Mouse (Mus musculus): ENCODE measurements around the gene Dab1. TPM values are rescaled to one million over a fixed set of nuclear protein-coding genes. Genes with fewer than 3 reads are reported as not detected.

The Dab1 gene
- polyA plus RNA-seq, 2 experiments = 0.19 to 0.34 TPM

DNA sequence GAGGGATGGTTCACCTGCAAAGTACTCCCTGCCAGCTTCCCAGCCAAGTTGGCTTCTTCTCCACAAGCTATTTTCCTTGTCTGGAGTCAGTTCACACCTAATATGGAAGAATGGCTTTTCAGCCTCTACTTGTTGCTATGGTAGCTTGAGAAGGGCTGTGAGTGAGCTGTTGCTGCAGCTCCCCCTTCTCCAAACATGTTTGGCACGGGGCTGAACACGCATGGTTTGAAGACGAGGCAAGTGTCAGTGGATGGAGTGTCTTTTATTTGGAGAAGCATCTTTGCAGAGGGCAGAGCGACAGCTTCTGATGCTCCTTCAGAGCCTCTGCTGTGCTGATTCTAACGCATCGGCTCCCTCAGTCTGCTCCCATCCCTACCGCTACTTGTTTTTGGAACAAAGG, 41.3 kb upstream of the Dab1 start:
- 57% methylated on average over 7 of the region's 7 CpGs for WGBS (ENCODE audit: insufficient replicate concordance)
- no peaks in the 10 kb centered on the region for H3K9me3 ChIP-seq (ENCODE audit: control insufficient read depth, low read length)
- H3K4me3 ChIP-seq (ENCODE audit: insufficient read depth in 1 of 2, low read depth in 2 of 2, low read length in 2 of 2) = no peak overlapping the region
- H3K36me3 ChIP-seq (replicated peaks; ENCODE audit: control insufficient read depth, insufficient read depth, low read depth) = no peaks in the 10 kb centered on the region
- TF ChIP-seq EP300 (IDR thresholded peaks at IDR 0.05; ENCODE audit: low read depth) (no peak), CTCF (IDR thresholded peaks at IDR 0.05; ENCODE audit: low read depth) (no peak)
- no peak for DNase-seq (ENCODE audit: low read depth in 3 of 3, low spot score in 3 of 3)
- no peaks in the 10 kb centered on the region for H3K27me3 ChIP-seq (ENCODE audit: control insufficient read depth, insufficient read depth, low read length)
- no peaks in the 10 kb centered on the region for H3K4me1 ChIP-seq (replicated peaks; ENCODE audit: control insufficient read depth in 2 of 2, insufficient read depth in 2 of 2, low read length in 1 of 2)
- no peak overlapping the region for H3K9ac ChIP-seq (replicated peaks)
- H3K27ac ChIP-seq = no peak overlapping the region
- ATAC-seq (ENCODE audit: insufficient read depth) = no peak
- H3K4me2 ChIP-seq (ENCODE audit: low read depth) = no peak overlapping the region

DNA sequence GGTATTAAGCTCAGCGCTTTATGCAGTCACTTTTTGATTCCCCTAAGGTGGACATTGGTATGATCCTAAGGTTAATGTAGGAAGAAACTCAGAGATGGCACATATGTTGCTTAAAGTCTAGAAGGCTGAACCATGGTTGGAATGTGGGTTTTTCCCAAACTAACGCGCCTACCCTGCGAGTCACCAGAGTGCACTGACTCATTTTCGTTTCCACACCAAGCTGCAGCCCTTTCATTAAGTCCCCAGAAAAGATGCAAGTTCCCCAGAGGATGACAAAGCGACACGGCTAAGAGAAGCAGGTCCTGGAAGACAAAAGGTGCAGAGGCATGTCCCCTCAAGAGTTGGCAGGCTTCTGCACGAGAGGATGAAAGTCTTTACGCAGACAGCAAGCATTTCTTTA, 39.1 kb upstream of the Dab1 start:
- DNase-seq (ENCODE audit: low read depth in 3 of 3, low spot score in 3 of 3) (no peak), ATAC-seq (ENCODE audit: insufficient read depth) (no peak)
- Histone ChIP-seq H3K36me3 (replicated peaks; ENCODE audit: control insufficient read depth, insufficient read depth, low read depth) (no peaks in the 10 kb centered on the region), H3K4me1 (replicated peaks; ENCODE audit: control insufficient read depth in 2 of 2, insufficient read depth in 2 of 2, low read length in 1 of 2) (no peaks in the 10 kb centered on the region), H3K4me2 (ENCODE audit: low read depth) (no peak overlapping the region), H3K9me3 (ENCODE audit: control insufficient read depth, low read length) (no peaks in the 10 kb centered on the region), H3K27me3 (ENCODE audit: control insufficient read depth, insufficient read depth, low read length) (no peaks in the 10 kb centered on the region), H3K27ac (no peak overlapping the region), H3K9ac (replicated peaks) (no peak overlapping the region), H3K4me3 (ENCODE audit: insufficient read depth in 1 of 2, low read depth in 2 of 2, low read length in 2 of 2) (no peak overlapping the region)
- 65% methylated on average over 9 of the region's 9 CpGs for WGBS (ENCODE audit: insufficient replicate concordance)
- TF ChIP-seq CTCF (IDR thresholded peaks at IDR 0.05; ENCODE audit: low read depth) (no peak), EP300 (IDR thresholded peaks at IDR 0.05; ENCODE audit: low read depth) (no peak)

DNA sequence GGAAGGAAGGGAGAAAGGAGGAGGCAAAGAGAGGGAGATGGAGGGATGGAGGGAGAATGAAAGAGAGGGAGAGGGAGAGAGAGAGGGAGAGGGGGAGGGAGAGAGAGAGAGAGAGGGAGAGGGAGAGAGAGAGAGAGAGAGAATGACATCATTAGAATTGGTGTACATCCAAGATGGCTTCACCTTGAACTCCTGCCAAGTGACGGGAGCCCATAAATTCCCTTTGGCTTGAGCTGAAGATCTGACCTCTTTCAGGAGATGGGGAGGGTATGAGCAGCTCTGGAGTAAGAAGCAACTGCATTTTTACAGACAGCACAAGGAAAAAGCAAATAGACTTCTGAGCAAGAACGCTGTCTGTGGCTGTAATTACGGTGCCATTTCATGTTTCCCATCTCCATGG, 4.1 kb upstream of the Dab1 start:
- Histone ChIP-seq H3K4me1 (replicated peaks; ENCODE audit: control insufficient read depth in 2 of 2, insufficient read depth in 2 of 2, low read length in 1 of 2) (no peaks in the 10 kb centered on the region), H3K9me3 (ENCODE audit: control insufficient read depth, low read length) (no peaks in the 10 kb centered on the region), H3K27ac (no peak overlapping the region), H3K9ac (replicated peaks) (no peak overlapping the region), H3K4me3 (ENCODE audit: insufficient read depth in 1 of 2, low read depth in 2 of 2, low read length in 2 of 2) (no peak overlapping the region), H3K27me3 (ENCODE audit: control insufficient read depth, insufficient read depth, low read length) (peaks cover 11% of the 10 kb centered on the region), H3K36me3 (replicated peaks; ENCODE audit: control insufficient read depth, insufficient read depth, low read depth) (no peaks in the 10 kb centered on the region), H3K4me2 (ENCODE audit: low read depth) (no peak overlapping the region)
- 53% methylated on average over 3 of the region's 3 CpGs for WGBS (ENCODE audit: insufficient replicate concordance)
- TF ChIP-seq EP300 (IDR thresholded peaks at IDR 0.05; ENCODE audit: low read depth) = no peak
- no peak for TF ChIP-seq CTCF (IDR thresholded peaks at IDR 0.05; ENCODE audit: low read depth)
- ATAC-seq (ENCODE audit: insufficient read depth) = no peak
- DNase-seq (ENCODE audit: low read depth in 3 of 3, low spot score in 3 of 3) = no peak

DNA sequence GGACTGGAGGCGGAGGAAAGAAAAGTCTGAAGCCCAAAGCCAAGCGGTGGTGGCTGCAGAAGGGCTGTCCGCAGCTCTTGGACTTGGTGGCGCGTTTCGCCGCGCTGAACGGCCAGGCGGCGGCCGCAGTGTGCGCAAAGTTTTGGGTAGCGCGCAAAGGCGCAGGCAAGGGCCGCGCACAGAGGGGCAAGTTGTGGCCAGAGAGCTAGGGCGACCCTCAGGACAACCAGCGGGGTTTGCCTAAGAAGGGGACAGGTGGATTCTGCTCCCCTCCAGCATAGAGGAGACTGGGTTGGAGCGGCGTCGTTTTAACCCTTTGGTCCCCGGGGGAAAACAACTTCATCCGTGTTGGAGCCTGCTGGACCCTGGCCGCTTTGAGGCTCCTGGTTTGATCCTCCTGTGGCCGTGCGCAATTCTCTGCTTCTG, 800 bp downstream of the Dab1 start:
- no peak overlapping the region for H3K4me3 ChIP-seq (ENCODE audit: insufficient read depth in 1 of 2, low read depth in 2 of 2, low read length in 2 of 2)
- H3K27ac ChIP-seq = no peak overlapping the region
- 2% methylated on average over 28 of the region's 28 CpGs for WGBS (ENCODE audit: insufficient replicate concordance)
- H3K36me3 ChIP-seq (replicated peaks; ENCODE audit: control insufficient read depth, insufficient read depth, low read depth) = no peaks in the 10 kb centered on the region
- H3K4me1 ChIP-seq (replicated peaks; ENCODE audit: control insufficient read depth in 2 of 2, insufficient read depth in 2 of 2, low read length in 1 of 2) = no peaks in the 10 kb centered on the region
- TF ChIP-seq CTCF (IDR thresholded peaks at IDR 0.05; ENCODE audit: low read depth) (no peak), EP300 (IDR thresholded peaks at IDR 0.05; ENCODE audit: low read depth) (no peak)
- no peak overlapping the region for H3K4me2 ChIP-seq (ENCODE audit: low read depth)
- no peak for ATAC-seq (ENCODE audit: insufficient read depth)
- H3K9me3 ChIP-seq (ENCODE audit: control insufficient read depth, low read length) = no peaks in the 10 kb centered on the region
- H3K9ac ChIP-seq (replicated peaks) = no peak overlapping the region
- H3K27me3 ChIP-seq (ENCODE audit: control insufficient read depth, insufficient read depth, low read length) = peaks cover 12% of the 10 kb centered on the region
- no peak for DNase-seq (ENCODE audit: low read depth in 3 of 3, low spot score in 3 of 3)

DNA sequence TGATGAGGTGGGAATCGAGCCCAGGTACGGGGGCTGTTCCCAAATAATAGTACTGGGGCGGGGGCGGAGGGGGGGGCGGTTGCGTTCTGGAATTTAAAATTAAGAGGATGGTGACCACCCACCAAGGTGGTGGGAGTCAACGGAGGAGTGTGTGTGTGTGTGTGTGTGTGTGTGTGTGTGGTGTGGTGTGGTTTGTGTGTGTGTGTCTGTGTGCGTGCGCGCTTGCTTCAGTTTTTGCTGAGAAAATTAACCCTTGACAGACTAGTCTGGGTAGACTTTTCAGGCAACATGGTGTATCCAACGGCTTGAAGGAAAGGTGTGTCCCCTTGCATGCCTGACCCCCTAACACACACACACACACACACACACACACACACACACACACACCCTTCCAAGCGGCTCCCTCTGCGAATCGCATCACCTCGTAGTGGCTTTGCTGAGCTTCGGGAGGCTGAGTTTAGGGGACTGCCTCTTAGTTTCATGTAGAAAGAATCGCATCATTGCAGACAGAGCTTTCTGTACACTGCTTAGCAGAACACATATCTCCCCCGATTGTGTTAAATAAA, 1.5 kb downstream of the Dab1 start:
- Histone ChIP-seq H3K9ac (replicated peaks) (no peak overlapping the region), H3K36me3 (replicated peaks; ENCODE audit: control insufficient read depth, insufficient read depth, low read depth) (no peaks in the 10 kb centered on the region)

More for the DNA sequence above, 1.5 kb downstream of the Dab1 start:
- Histone ChIP-seq H3K4me1 (replicated peaks; ENCODE audit: control insufficient read depth in 2 of 2, insufficient read depth in 2 of 2, low read length in 1 of 2) (no peaks in the 10 kb centered on the region), H3K27me3 (ENCODE audit: control insufficient read depth, insufficient read depth, low read length) (peaks cover 12% of the 10 kb centered on the region), H3K4me3 (ENCODE audit: insufficient read depth in 1 of 2, low read depth in 2 of 2, low read length in 2 of 2) (no peak overlapping the region), H3K4me2 (ENCODE audit: low read depth) (no peak overlapping the region), H3K9me3 (ENCODE audit: control insufficient read depth, low read length) (no peaks in the 10 kb centered on the region), H3K27ac (no peak overlapping the region)
- TF ChIP-seq CTCF (IDR thresholded peaks at IDR 0.05; ENCODE audit: low read depth) (no peak), EP300 (IDR thresholded peaks at IDR 0.05; ENCODE audit: low read depth) (no peak)
- DNase-seq (ENCODE audit: low read depth in 3 of 3, low spot score in 3 of 3) = no peak
- 24% methylated on average over 18 of the region's 18 CpGs for WGBS (ENCODE audit: insufficient replicate concordance)
- ATAC-seq (ENCODE audit: insufficient read depth) = no peak
